Mouse (Mus musculus) kidney, adult 18-20 months (tissue): ENCODE results near the gene Rnf181.

Experiments
- DNase-seq: peaks from one replicate; pipeline ENCODE4 v3.0.0; 2021

Rnf181 gene

DNA sequence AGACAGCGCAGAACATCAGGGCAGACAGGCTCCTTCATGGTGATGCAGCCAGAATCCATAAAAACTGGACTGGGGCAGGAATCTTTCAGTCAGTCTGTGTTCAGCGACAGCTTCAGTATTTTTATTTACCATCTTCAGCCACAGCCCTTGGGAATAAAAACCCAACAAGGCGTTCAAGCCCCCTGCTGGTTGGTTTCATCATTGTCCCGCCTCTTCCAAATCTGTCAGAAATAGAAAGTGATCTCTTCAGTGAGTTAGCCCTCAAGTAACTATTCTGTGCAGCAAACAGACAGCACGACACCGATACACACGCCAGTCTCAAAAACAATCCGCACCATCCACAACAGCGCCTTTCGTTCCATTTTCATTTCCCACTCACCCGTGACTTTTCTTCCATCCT is 47.7 kb downstream of the Rnf181 start:
- peak; percentile 56 for DNase-seq

DNA sequence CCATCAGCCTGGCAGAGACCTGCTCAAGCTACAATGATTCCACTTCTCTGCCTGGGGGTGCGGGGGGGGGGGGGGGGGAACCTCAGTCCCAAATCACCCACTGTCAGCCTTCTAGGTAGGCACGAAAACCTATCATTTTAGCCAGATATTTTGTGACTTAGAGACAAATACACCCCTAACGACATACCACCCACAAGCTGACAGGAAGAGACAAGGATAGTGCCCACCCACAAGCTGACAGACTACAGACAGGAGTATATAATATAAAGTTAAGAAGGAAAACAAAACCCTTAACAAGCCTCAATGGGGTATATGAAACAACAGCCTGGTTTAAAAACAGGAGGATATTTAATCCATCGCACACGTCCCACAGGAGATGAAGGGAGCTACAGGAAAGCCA is 48.3 kb downstream of the Rnf181 start:
- DNase-seq: no peak

DNA sequence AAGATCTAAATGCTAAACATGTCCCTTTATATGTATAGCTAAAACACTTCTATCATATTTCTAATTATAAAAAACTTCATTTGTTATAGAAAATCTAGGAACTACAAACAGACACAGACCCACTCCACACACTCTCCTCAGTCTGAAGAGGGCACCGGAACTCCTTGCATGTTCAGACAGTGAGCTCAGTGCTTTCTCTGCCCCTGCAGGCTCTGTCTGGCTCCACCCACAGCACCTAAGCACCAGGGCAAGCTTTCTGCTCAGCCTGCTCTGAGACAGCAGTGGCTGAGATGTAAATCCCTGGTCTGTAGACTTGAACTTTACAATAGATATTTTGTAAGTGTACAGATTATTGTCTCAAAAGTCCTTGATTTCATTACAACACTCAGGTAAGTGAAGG is 50.7 kb downstream of the Rnf181 start:
- DNase-seq: no peak

DNA sequence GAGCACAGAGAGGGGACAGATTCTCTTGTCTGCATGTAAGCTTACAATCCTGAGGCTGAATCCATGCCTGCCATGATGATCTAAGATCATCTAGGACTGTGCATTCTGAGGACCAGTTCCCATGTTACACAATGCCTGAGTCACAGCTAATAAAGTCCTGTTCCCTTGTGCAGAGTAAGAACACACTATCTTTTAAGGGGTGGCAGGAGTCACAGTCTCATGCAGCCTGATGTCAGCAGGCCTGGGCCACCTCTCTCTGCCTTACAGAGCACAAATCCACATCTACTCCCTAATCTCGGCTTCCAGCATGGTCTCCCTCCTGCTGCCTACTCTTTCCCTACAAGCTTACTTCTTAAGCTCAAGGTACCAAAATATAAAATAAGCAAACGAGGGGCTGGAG is 51.4 kb downstream of the Rnf181 start:
- no peak for DNase-seq

DNA sequence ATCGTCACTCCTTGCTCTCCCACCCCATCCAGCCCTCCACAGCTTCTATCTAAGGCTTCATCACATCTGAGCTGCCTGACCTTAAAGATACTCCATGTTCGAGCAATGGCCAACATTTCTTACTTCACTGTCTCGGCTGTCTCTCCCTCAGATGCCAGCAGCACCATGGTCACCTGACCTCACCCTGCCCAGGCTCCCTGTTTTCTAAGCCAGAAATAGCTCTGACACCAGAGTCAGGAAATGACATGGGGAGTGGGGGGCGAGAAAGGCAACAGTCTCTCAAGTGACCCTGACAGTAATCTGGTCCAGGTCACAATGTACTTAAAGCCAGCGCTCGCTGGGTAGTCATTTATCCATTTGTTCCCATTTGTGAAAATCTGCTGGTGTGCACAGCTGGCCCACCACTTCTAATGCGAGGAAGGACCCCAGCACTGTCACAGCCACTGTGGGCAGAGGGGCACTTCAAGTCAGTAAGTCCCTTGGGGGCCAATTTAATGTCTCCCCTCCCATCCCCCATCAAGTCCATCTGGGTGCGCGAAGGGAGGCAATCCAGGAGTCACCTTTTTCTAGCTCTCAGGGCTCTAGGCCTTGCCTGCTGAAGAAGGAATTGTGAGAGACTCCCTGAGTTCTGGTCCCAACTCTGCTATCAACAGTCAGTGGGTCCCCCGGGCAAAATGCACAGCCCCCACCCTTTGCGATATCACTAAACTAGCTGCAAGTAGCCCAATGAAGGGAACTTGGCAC is 53.5 kb downstream of the Rnf181 start:
- no peak for DNase-seq

DNA sequence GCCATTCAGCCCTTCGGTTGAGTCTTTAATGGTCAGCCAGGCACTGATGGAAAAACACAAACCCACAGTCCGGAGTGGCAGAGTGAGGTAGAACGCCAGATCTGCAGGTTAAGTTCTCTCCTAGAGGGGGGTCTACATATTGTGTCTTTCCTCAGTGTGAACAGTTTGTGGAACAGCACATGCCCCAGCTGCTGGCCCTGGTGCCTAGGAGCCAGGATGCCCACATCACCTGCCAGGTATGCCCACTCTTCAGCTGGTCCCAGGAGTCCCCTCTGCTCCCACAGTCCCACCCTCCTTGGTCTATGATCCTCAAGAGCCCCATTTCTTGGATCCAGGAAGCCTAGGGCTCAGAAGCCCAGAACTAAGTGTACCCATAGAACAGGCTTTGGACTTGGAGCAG is 54.6 kb downstream of the Rnf181 start:
- DNase-seq: no peak
